Mouse (Mus musculus) ES-E14 (cell line): ENCODE data around the gene Tnnt3.

ENCODE experiments used
- CHD2 ChIP-seq: IDR thresholded peaks from 2 replicates; pipeline ENCODE4 v1.6.1; 2014; ENCODE audit warnings: mild to moderate bottlenecking, low read depth, low read length, inconsistent platforms
- HCFC1 ChIP-seq: IDR thresholded peaks from 2 replicates; pipeline ENCODE4 v1.6.1; 2012; ENCODE audit warnings: low read length, inconsistent platforms, borderline replicate concordance; ENCODE audit not compliant: insufficient read depth
- ZC3H11A ChIP-seq: IDR thresholded peaks from 2 replicates; pipeline ENCODE4 v1.6.1; 2012; ENCODE audit warnings: low read depth, mild to moderate bottlenecking, inconsistent platforms, low read length, borderline replicate concordance
- ZNF384 ChIP-seq: IDR thresholded peaks from 2 replicates; pipeline ENCODE4 v1.6.1; 2012; ENCODE audit warnings: low read depth, low read length, inconsistent platforms

DNA sequence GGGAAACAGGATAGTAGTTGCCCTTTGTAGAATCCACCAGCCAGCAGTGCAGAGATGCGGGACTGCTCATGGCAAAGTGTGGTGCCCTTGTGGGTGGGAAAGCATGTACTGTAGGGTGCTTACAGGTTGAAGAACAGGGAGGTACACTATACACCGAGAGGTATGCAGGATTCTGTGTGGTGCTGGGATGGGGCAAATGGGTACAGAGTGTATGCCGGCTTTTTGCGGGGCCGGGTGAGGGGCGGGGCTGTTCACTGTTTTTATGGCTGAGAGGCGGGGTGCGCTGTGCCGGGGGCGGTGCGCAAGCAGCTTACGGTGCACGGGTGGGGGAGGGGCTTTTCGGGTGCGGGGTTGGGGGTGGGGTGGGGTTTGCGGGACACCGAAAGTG lies 34.0 kb downstream of the Tnnt3 start, which contains the start of gene Mrpl23:
- TF ChIP-seq ZNF384 (no peak), HCFC1 (no peak), ZC3H11A (no peak), CHD2 (no peak)
